Mouse (Mus musculus) cerebellum, adult (tissue): ENCODE measurements around the gene Slc17a8.
A peak's percentile ranks its signal among the peaks of the same experiment; 100 is the strongest.
"Not testable (repeated sequence)": the region's sequence is repeated elsewhere in the genome, so short reads cannot be mapped to it uniquely, and the experiment has no call there.

Experiments
- ATAC-seq: cut with Nextera tagmentation; 2 replicates; pipeline ENCODE4 v1.9.2; 2017; ENCODE audit warnings: mild to moderate bottlenecking, moderate library complexity, mixed read lengths; ENCODE audit not compliant: insufficient number of reproducible peaks, low FRiP score, low TSS enrichment

The Slc17a8 gene

DNA sequence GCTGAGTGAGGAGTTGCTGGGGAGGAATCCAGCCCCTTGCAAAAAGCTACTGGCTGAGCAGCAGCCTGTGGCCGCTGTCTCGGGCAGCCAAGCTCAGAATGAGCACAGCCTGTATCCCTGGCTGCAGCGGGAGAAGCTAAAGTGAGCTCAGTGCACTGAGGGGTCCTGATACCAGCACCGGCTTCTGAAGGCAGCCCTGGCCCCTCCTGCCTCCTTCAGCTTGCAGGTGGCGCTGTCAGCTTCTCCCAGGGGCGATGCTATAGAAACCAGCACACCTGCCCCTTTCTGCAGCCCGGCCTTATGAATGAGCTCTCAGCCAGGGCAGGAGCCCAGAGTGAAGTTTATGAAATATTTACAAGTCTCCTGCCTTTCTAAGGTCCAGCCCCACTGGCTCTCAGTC lies at the start of gene Slc17a8:
Gene Slc17a8 (minus strand): TSS at position 125 of the 400 bp plus-strand sequence.
- ATAC-seq: no peak

DNA sequence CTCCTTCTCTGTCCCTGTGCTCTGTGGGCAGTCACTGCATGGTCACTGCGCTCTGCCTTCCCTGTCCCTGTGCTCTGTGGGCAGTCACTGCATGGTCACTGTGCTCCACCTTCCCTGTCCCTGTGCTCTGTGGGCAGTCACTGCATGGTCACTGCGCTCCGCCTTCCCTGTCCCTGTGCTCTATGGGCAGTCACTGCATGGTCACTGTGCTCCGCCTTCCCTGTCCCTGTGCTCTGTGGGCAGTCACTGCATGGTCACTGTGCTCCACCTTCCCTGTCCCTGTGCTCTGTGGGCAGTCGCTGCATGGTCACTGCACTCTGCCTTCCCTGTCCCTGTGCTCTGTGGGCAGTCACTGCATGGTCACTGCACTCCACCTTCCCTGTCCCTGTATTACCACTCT lies 49.3 kb upstream of the Slc17a8 start:
- not testable (repeated sequence) for ATAC-seq

DNA sequence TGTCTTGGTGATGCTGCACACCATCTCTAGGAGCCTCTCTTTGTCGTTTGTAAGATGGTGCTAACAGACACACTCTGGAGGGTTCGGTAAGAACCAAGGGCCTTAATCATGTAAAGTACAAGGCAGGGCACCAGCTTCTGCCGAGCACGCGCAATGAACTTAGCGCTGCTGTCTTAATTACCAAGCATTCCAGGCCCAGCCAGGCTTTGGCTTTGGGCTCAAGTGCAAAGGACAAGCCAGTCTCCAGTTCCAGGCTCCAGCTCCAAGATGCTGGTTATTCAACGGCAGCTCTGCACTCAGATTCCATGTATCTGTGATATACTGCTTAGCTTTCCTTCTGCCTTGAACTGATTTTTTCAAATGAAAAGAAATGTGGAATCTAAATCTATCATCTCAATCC lies 46.5 kb upstream of the Slc17a8 start:
- no peak for ATAC-seq

DNA sequence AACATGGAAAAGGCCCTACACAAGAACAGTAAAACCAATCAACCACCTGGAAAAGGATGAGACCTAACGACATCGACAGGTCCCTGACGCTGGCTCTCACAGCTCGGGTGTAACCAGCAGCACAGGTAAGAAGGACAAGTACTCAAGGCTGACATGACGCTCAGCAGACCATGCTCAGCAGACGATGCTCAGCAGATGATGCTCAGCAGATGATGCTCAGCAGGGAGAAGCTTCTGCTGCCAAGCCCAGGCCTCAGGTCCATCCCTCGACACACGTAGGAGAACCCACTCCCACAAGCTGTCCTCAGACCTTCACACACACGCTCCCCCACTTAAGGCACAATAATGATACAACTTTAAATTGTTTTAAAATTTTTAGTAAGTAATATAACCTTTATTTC lies 44.6 kb upstream of the Slc17a8 start:
- ATAC-seq: peak; percentile 86

DNA sequence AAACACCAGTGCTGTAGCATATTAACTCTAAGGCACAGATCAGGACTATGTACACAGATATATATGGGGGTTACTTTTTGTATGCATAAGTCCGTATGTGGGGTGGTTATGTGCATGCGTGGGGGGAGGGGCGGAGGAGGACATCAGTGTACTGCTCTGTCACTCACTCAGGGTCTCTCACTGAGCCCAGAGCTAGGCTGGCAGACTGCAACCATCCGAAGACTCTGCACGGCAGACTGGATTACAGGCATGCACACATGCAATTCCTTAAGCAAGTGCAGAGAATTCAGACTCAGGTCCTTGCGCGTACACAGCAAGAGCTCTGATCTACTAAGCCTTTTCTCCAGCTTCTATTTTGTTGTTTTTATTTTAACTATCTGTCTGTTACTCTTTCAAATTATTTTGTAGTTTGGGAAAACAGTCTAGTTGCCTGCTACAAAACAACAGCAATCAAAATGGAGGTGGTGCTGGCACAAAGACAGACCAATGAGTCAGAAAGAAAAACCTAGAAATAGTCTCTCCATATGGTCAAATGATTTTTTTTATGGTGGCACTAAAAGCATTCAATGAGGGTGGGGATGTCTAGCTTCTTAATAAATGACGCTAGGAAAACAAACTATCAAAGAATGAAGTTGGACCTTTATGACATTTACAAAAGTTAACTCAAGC lies 44.1 kb upstream of the Slc17a8 start:
- peak; percentile 28; the same call in 1 of the 2 replicates for ATAC-seq

DNA sequence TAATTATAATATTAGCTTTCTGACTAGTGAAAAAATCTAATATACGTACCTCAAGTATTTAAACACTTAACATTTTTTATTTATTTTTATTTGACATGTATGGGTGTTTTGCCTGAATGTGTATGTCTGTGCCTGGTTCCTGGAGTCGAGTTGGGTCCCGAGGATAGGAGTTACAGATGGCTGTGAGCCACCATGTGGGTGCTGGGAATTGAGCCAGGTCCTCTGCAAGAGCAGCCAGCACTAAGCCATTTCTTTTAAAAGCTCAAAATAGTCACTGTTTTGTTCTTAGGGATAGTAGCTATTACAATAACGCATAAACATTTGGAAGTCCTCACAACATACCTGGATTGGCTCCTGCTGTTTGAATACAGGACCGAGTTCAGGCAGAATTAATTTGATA lies 35.3 kb upstream of the Slc17a8 start:
- 0 out of 2 replicates have a peak, but pooled peaks have one; percentile 20 for ATAC-seq

DNA sequence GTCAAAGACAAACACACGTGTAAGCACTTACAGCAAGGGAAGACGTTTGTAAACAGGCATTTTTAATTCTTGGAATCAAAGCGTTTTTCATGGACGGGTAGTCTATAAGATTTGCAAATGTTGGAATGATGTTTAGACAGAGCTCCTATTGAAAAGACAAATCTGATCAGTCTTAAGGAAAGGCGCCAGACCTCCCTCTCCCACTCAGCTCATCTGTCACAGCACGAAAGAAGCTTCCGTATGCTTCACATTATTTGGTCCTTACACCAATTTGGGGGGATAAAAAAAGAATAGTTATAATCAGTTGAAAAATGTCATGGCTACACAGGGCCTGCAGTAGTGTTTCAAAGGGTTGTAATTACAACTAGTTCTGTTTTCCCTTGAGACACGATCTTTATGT lies 31.9 kb upstream of the Slc17a8 start:
- no peak for ATAC-seq

DNA sequence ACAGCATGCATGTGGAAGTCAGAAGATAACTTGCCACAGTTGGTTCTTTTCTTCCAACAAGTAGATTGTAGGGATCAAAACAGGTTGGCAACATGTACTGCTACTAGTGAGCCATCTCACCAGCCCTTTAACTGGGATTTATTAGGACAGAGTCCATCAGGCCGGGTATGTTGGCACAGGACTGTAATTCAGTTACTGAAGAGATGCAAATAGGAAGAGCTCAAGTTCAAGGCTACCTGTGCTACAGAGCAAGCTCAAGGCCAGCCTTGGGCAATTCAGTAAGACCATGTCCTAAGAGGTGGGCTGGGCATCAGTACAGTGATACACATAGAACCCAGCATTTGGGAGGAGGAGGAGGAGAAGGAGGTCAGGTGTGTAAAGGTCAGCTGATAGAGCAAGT lies 30.6 kb upstream of the Slc17a8 start:
- ATAC-seq: no peak

DNA sequence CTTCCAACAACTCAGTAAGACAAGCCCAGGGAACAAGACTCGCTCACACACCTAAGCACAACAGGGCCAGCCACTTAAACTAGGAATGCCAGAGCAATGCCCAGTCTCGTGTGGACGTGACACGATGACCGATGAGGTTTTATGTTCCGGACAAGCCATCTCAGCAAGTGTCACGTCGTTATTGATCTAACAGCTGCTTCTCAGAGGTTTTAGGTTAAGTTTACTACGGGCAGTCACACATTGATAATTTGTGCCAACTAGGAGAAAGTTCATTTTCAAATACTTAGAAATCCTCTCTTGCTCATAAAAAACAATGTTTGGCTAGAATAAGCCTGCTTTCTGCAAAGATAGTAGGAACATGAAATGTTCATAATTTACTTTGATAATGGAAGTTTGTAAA lies 25.9 kb upstream of the Slc17a8 start:
- ATAC-seq: no peak

DNA sequence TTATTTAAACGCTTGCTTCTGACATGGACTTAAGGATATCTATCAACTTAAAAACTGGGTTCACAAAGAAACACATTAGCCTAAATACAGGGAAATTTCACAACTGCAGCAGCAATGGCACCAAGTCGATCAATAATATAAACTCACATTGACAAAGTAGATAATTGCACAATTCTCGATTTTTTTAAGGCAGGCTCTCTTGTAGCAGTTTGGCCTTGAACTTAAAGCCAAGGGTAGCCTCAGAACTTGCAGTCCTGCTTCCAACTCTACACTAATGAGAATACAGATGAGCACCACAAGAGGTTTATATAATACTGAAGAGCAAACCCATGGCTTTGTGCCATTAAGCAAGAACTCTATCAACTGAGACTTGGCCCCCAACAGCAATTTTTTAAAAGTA lies 15.9 kb upstream of the Slc17a8 start:
- ATAC-seq: no peak

DNA sequence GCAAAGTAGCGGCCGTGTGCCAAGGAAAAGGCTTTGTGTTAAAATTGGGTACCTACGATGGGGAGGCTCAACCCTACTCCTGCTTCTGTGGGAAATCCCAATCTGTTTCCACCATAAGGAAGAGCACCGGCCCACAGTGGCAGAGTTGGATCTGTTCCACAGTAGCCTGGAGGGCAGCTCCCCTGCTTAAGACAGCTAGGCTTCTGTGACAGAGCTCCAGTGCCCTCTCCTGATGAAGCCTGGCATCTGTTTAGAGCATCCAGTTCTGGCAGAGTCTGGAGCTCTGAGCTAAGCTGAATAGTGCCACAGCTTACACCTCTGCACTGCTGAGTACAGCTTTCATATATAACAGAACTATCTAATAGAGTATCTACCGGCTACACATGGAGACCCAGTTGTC lies 14.0 kb upstream of the Slc17a8 start:
- peak; percentile 73 for ATAC-seq

DNA sequence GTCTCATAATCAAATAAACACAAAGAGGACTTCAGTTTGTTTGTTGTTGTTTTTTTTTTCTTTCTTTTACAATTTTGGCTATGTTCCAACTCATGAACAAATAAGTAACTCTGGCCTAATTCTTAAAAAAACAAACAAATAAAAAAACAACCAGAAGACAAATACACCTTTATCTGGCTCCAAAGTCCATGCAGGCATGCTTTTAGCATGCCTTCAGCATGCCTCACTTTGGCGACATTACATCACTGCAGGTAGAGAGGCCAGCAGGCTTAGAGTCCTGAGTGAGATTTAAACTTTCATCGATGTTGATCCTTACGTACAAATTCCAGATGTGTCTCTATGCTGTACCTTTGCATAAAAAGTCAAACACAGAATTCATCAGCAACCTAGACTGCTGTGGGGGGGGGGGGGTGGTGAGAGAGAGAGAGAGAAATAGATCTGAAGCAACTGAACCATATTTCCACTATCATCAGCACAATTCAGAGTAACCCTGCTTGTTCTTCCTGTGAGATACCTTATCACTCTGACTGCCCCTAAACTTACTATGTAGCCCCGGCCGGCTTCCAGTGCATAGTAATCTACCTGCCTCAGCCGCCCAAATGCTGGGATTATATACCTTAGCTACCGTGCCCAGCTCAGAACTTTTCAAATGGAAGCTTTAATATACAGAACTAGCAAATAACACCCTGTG lies 12.8 kb upstream of the Slc17a8 start:
- ATAC-seq: no peak

DNA sequence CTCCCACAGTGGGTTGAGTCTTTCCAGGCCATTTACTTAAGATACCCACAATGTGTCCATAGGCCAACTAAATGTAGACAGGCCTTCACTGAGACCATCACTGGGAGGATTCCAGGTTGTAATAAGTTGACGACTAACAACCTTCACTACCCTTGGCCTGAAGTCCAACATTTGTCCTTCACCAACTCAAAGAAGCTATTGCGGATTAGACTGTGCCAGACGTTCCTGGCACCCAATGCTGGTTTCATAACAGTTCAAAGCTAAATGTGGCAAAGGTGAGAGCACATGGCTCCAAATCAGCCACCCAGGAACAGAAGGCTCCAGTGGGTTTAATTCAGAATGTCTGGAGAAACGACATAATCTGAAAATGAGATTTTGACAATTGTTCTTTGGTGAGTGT lies 12.1 kb upstream of the Slc17a8 start:
- ATAC-seq: no peak

DNA sequence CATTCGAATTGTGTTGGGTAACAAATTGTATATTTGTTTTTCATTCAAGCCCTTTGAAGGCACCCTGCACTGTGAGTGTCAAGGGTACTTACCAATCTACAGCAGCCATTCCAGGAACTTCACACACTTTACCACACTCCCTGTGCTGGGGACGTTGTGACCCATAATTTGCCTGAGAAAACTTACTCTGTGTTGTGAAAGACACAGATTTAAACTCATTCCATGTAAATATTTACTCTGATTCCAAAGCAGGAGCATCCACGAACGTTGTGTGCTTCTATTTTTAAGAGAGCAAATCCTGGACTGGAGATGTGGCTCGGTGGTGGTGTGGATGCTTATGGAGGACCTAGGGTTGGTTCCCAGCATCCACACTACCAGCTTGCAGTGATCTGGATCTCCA lies 10.8 kb upstream of the Slc17a8 start:
- no peak for ATAC-seq

DNA sequence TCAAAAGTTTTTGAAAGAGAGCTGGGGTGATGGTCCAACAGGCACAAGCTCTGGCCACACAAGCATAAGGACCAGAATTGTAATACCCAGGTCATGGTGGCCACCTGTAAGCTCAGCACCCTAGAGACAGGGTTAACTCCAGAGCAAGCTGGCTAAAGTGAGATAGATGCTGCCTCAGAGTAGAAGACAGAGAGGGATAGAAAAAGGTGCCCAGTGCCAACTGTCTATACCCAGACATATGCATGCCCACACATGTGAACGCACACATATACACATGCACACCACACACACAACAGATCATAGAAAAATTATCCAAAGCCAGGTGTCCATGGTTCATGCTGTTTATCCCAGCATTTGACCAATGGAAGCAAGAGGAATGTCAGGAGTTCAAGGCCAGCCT lies 9.5 kb upstream of the Slc17a8 start:
- no peak for ATAC-seq

DNA sequence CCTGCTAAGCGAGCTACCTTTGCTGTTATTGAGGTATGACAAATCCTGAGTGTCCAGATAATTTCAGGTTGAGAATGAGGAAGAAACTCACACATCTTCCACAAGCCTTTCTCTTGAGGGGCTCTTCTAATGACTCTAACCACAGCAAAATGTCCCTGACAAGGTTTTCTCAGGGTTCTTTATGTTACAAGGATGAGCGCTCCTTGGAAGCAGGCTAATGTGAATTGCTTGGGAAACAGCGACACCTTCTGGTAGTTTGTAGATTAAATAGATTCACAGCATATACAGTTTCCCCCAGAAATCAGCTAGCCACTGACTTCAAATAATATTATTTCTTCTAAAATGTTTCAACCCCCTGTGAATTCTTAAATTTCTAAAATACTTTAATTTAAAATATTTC lies 9.0 kb upstream of the Slc17a8 start:
- no peak for ATAC-seq

DNA sequence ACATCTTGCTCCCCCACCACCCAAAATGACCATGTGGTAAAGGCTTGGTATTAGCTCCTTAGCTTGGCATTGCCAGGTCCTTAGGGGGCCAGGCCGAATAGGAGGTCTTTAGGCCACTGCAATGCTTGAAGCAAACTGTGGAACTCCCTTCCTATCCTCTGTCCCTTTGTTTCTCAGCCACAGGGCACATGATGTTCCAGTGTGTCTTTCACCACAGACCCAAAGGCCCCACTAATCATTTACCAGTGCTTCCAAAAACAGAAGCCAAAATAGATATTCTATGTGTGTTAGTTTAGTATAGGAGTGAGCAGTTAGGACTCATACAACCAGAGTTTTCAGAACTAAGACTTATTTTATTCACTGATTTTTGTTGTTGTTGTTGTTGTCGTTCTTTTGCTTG lies 5.7 kb upstream of the Slc17a8 start:
- ATAC-seq: no peak

DNA sequence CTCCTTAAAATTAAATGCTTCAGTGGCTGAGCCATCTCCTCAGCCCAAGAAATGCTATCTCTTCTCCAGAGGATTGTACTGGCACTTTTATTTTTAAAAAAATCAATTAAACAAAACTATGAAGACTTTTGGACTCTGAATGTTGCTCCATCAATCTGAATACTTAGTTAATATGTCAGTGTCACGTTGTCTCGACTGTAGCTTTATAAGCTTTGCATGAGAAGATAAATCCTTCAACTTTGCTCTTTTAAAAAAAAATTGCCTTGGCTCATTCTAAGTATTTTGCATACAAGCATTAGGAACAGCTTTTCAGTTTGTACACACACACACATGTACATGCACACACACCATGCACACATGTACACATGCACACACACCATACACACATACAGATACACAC lies 3.1 kb upstream of the Slc17a8 start:
- no peak for ATAC-seq

DNA sequence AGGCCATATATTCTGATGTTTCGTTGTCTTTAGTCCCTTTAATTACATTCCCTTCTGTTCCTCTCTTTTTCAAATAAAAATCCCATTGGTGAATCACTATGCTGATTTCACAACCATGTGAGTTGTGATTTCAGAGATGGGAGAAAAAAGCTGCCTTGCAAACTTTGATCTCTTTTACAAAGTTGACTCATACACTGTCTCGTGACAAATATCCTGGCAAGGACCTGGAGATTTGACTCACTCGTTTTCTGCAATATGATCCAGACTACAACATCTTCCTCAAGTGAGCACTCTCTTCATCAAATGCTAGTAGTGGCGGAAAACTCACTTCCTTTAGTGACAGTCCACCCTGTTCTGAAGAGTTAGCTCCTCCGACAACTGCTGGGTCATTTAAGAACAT lies 21.7 kb downstream of the Slc17a8 start:
- no peak for ATAC-seq

DNA sequence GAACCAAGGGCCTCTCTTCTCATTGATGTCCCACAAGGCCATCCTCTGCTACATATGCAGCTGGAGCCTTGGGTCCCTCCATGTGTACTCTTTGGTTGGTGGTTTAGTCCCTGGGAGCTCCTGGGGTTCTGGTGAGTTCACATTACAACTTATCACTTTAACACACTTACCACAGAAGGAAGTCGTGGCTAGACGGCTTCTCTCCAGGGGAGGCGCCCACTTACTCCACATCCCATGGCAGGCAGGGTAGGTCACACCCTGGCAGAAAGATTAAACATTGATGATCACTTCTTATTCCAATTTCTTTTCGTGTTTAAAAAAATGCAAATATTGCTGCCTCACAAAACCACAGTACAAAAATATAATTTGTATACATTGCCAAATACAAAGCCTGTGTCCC lies 23.8 kb downstream of the Slc17a8 start:
- no peak for ATAC-seq

DNA sequence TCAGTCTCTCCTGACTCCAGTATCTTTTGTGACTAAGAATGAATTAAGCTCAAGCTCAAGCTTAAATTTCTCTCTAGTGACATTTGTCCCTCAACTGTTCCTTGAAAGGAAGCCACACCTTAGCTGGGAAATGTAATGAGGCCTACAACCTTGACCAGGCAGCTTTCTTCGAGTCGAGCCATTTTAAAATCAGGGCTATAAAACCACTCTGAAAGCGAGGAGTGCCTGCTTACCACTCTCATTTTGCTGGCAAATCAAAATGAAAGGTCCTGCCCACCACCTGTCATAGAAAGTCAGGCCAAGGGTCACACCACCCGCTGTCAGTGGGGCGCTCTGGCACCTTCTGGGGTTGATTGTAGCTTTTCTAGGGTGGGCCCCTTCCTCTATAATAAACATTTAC lies 25.1 kb downstream of the Slc17a8 start:
- no peak for ATAC-seq

DNA sequence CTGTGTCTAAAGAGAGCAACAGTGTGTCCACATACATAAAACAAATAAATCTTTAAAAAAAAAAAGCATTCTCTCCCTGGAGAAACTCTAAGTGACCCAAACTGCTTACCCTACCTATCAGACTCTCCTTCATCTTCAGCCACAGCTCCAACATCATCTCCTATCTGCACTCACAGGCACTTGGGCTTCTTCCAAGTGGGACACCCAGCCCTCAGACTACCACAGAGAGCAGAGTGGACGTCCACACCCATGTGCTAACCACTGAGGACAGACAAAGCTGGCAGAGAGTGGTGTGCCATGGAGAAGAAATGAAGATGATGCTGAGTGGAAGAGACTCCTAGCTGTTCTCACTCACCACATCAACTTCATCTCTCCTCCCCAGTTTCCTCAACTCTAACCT lies 25.5 kb downstream of the Slc17a8 start:
- no peak for ATAC-seq
